Mouse (Mus musculus) adrenal gland, adult 8-10 months (tissue): ENCODE results near the gene Eif4g3. TPM values are rescaled to one million over a fixed set of nuclear protein-coding genes. Genes with fewer than 3 reads are reported as not detected.

Experiments used
- DNase-seq: peaks from one replicate; pipeline ENCODE4 v3.0.0; 2022
- microRNA-seq, 2 experiments: library from miRNA; unstranded; fragments of <30 nt; microRNA quantifications; one replicate each; pipeline ENCODE4 v1.2.0; 2022
- total RNA-seq, 4 experiments: library from RNA; stranded (reverse); gene quantifications; 2 replicates each; pipeline ENCODE4 v1.2.4; 2022

Gene Eif4g3
- total RNA-seq, 4 experiments from 2014 or later: 97.4 to 133 (median 119) TPM

GRCm38 (mm10) chr4:138221406-138221805 is 228.6 kb downstream of the Eif4g3 start:
- no peak for DNase-seq

GRCm38 (mm10) chr4:138222396-138222795 is 229.6 kb downstream of the Eif4g3 start:
- no peak for DNase-seq

GRCm38 (mm10) chr4:138223623-138224022 is 230.8 kb downstream of the Eif4g3 start:
- DNase-seq: no peak

- no peak for DNase-seq
These were observed 254.2 kb downstream of the Eif4g3 start for GRCm38 (mm10) chr4:138246756-138247665.

GRCm38 (mm10) chr4:138250088-138250960 is 257.5 kb downstream of the Eif4g3 start, which contains the start of the genes Sh2d5 and Kif17:
Gene Sh2d5, plus strand, starts transcription at chr4:138250403.
Gene Kif17, plus strand, starts transcription at chr4:138250435.
- peak; percentile 68 for DNase-seq

GRCm38 (mm10) chr4:138251819-138252218 is 259.0 kb downstream of the Eif4g3 start:
- no peak for DNase-seq

GRCm38 (mm10) chr4:138252231-138252630 is 259.4 kb downstream of the Eif4g3 start:
- DNase-seq: no peak

GRCm38 (mm10) chr4:138257116-138257687 is 264.4 kb downstream of the Eif4g3 start:
- DNase-seq: no peak

Small RNAs within 50 kb of the gene (microRNA-seq; reads per million reads assigned to microRNA genes)
- 0 reads per million in 2 experiments for gene Mir6399

Other genes with a start within 250 kb of the Eif4g3 start
- 100 to 1,000 TPM in 2 of 4 experiments, 1 to 10 TPM in 2; 5.0 to 180 (median 83.0) TPM for gene Alpl, start 196.6 kb upstream of the Eif4g3 start, total RNA-seq
- 100 to 1,000 TPM; 248 to 380 (median 315) TPM for gene Ece1, start 130.8 kb upstream of the Eif4g3 start, total RNA-seq
- gene Hp1bp3, start 223.3 kb downstream of the Eif4g3 start, total RNA-seq: 100 to 1,000 TPM; 228 to 267 (median 252) TPM